Mouse (Mus musculus): ENCODE data around the gene Wdr25.

DNA sequence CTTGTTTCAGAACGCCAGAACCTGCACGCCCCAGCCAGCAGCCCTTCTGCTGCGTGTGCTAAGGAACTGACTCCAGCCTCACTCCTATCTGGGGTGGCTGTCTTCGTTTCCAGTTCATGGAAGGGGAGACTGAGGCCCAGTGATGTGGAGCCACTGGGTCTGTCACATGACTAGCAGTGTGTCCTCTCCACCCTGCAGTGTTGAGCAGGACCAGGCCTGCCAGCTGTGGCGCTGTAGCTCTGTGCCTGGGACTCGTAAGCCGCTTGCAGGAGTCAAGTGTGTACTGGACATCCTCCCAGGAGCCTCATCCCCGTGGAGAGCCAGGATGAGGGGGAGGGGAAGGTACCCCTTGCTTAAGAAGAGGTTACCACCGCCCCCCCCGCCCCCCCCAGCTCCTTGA lies 86.5 kb downstream of the Wdr25 start:
- TF ChIP-seq MAFK (IDR thresholded peaks at IDR 0.05; ENCODE audit: insufficient read depth, low read depth, low read length) (no peak), CHD2 (IDR thresholded peaks at IDR 0.05; ENCODE audit: low read depth, low read length) (no peak), ZC3H11A (IDR thresholded peaks at IDR 0.05; ENCODE audit: borderline replicate concordance, low read depth, low read length) (no peak)
